Mouse (Mus musculus): Measurements from ENCODE around the gene Hmcn1.

DNA sequence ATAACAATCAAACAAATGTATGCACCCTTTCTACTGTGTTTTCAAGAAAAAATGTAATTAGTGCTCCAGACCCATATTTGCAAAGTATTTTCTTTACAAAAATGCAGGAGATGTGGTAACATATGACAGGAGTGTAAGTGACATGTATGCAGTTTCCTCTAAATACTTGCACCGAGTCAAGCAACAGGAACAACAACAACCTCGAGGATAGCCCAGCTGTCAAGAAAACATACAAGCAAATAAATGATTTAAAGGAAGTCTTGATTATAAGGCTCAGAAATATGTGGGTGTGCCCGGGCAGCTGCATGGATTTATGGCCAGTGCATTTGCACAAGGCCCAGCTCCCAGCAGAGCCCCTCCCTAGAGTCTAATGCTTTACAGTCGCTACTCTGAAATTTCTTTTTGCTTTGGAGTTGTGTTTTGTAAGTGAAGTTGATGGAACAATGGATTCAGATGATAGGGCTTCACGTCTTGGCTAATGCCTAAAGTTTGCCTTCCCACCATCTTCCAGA lies 99.5 kb downstream of the Hmcn1 start:
- no peak for TF ChIP-seq POLR2A (IDR thresholded peaks at IDR 0.05; ENCODE audit: low read depth, low read length)
- TF ChIP-seq CTCF (IDR thresholded peaks at IDR 0.05; ENCODE audit: extremely low read depth, insufficient read length, insufficient replicate concordance, low read depth, low read length) = no peak

Data from small intestine, adult 2 months (tissue).